Mouse (Mus musculus) limb, embryonic 11.5 days (tissue): ENCODE results near the gene Draxin. TPM values are rescaled to one million over a fixed set of nuclear protein-coding genes. Genes with fewer than 3 reads are reported as not detected.
A peak's percentile ranks its signal among the peaks of the same experiment; 100 is the strongest.
"Not testable (repeated sequence)": the region's sequence is repeated elsewhere in the genome, so short reads cannot be mapped to it uniquely, and the experiment has no call there.

Source experiments
- ATAC-seq: fragments of 200-750 bp; cut with Nextera tagmentation; 2 replicates; pipeline ENCODE4 v1.8.0; 2017; ENCODE audit warnings: low read depth; ENCODE audit not compliant: insufficient number of reproducible peaks, low FRiP score, low TSS enrichment
- DNase-seq: peaks from one replicate; pipeline ENCODE4 v3.0.0-alpha.2; 2015; ENCODE audit warnings: low spot score
- H3K27ac ChIP-seq: fragments of 300-500 bp; sonication (generic); replicated peaks from 2 replicates; pipeline ENCODE4 v1.5.1; 2014; ENCODE audit warnings: low read depth, mild to moderate bottlenecking, low read length
- H3K27me3 ChIP-seq: fragments of 300-500 bp; sonication (generic); 2 replicates; pipeline ENCODE4 v1.6.1; 2014; ENCODE audit warnings: mild to moderate bottlenecking, low read length, mixed read lengths; ENCODE audit not compliant: control insufficient read depth, insufficient read depth
- H3K36me3 ChIP-seq: fragments of 300-500 bp; sonication (generic); 2 replicates; pipeline ENCODE4 v1.6.1; 2014; ENCODE audit warnings: mild to moderate bottlenecking, low read length, moderate library complexity, mixed read lengths; ENCODE audit not compliant: control insufficient read depth, insufficient read depth
- H3K4me1 ChIP-seq: fragments of 300-500 bp; sonication (generic); 2 replicates; pipeline ENCODE4 v1.6.1; 2014; ENCODE audit warnings: low read length, mixed read lengths; ENCODE audit not compliant: control insufficient read depth, insufficient read depth
- H3K4me2 ChIP-seq: fragments of 300-500 bp; sonication (generic); 2 replicates; pipeline ENCODE4 v1.6.1; 2014; ENCODE audit warnings: low read depth, mild to moderate bottlenecking, moderate library complexity; ENCODE audit not compliant: severe bottlenecking
- H3K4me3 ChIP-seq: fragments of 300-500 bp; sonication (generic); 2 replicates; pipeline ENCODE4 v1.5.1; 2014; ENCODE audit warnings: low read depth, low read length
- H3K9ac ChIP-seq: fragments of 300-500 bp; sonication (generic); 2 replicates; pipeline ENCODE4 v1.6.1; 2014; ENCODE audit warnings: mild to moderate bottlenecking, low read length
- H3K9me3 ChIP-seq: fragments of 300-500 bp; sonication (generic); 2 replicates; pipeline ENCODE4 v1.6.1; 2016; ENCODE audit warnings: low read length; ENCODE audit not compliant: control insufficient read depth
- WGBS: fragments of 180-500 bp; shearing (Covaris S2); extraction: QIAGEN DNeasy Blood & Tissue Kit; methylation state at CpG from one replicate; pipeline ENCODE4 v1.1.7; 2014; 5-methylcytosine and 5-hydroxymethylcytosine counted together
- polyA plus RNA-seq: library from polyadenylated mRNA; unstranded; fragments of >200 nt; fragmentation: Nextera tagmentation; extraction: Ambion mirVana; gene quantifications from 2 replicates; pipeline ENCODE4 v1.2.1, GENCODE M21; 2014

The Draxin gene
- polyA plus RNA-seq = 2.0 and 2.5 TPM in 2 replicates

DNA sequence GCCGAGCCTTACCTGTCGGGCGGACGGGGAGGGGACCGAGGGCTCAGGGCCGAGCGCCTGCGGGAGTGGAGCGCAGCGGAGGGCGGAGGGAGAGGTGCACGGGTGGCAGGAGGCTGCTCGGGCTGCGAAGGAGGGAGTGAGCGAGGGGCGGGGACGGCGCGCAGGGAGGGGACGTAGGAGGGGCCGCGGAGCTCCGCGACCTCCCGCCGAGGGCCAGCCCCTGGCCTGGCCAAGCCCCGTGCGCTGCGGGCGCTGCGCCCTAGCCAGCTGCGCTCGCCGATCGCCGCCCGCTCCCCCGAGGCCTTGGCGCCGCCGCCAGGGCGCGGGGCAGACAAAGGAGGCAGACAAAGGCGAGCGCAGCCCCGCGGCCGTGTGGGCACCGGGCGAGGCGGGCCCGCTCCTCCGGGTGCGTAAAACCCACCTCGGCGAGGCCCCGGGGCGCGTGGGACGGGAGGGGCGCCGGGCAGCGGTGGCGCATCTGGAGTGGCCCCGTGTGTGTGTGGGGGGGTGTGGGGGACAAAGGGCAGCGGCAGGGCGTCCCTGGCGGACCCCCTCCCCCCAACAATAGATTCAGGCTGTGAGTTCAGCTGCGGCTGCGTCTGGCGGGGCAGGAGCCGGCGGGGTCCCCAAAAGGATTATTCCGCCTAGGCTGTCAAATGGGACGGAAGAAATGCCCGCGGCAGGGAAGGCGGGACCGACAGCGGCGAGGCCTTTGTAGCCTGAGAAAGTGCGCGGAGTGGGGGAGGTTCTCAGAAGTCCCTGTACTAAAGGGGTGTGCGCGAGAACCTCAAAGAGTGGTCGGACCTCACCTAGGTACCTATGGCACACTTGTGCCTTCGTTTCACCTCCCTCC lies at the start of gene Draxin:
TSS of gene Draxin (minus strand) at position 138 of the 853 bp plus-strand sequence.
- peak within 1 kb of the TSS; percentile 96 for H3K9ac ChIP-seq
- under 1% methylated on average over 85 of the region's 87 CpGs for WGBS
- no peaks in the 10 kb centered on the region for H3K36me3 ChIP-seq
- DNase-seq (peak; percentile 84), ATAC-seq (peak; percentile 88)
- peak within 1 kb of the TSS; percentile 84 for H3K27ac ChIP-seq
- H3K4me3 ChIP-seq = peak within 1 kb of the TSS; percentile 75
- peaks cover 5% of the 10 kb centered on the region for H3K4me1 ChIP-seq
- H3K9me3 ChIP-seq = no peaks in the 10 kb centered on the region; the same call in 1 of the 2 replicates
- H3K27me3 ChIP-seq = peaks cover 8% of the 10 kb centered on the region; the same call in 1 of the 2 replicates
- H3K4me2 ChIP-seq = peak within 1 kb of the TSS; percentile 84

DNA sequence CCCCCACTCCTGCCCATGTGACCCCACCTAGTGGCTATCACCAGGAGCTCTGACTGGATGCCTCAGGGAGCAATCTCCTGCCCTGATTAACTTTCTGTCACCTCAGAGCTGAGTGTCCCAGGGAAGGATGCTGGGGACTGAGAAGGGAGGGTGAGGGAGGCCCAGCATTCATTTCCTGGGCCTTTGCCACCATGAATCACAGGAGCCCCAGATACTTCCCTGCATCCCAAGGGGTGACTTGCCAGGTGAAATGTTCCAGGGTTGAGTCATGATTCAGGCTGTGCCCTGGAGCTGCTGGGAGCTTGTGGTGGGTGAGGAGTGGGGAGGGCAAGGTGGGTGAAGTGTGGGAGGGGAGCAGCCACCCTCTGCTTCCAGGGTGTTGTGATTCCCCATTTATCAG lies 47.2 kb upstream of the Draxin start:
- no peaks in the 10 kb centered on the region for H3K36me3 ChIP-seq
- ATAC-seq = no peak
- peaks cover 33% of the 10 kb centered on the region for H3K27me3 ChIP-seq
- H3K9me3 ChIP-seq = no peaks in the 10 kb centered on the region
- no peak overlapping the region for H3K4me3 ChIP-seq
- no peak overlapping the region for H3K4me2 ChIP-seq
- no peak overlapping the region for H3K27ac ChIP-seq
- no peaks in the 10 kb centered on the region for H3K4me1 ChIP-seq
- H3K9ac ChIP-seq = no peak overlapping the region
- DNase-seq = no peak

DNA sequence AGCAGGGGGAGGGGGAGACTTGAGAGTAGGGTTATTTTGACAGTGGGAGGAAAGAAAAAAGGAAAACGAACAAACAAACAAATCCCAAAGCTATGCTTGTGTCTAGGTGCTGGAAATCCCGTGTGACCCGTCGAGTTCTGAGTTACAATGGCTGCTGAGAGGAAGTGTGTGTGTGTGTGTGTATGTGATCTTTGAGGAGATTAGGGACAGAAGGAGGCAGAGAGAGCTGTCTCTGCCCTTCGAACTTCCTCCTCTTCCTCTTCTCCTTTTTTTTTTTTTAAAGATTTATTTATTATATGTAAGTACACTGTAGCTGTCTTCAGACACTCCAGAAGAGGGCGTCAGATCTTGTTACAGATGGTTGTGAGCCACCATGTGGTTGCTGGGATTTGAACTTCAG lies 46.1 kb upstream of the Draxin start:
- not testable (repeated sequence) for DNase-seq, H3K4me1 ChIP-seq, H3K36me3 ChIP-seq, H3K9ac ChIP-seq, H3K4me3 ChIP-seq, H3K4me2 ChIP-seq, H3K9me3 ChIP-seq, ATAC-seq, H3K27ac ChIP-seq
- WGBS = 80% methylated on average over 5 of the region's 6 CpGs
- H3K27me3 ChIP-seq = peaks cover 41% of the 10 kb centered on the region

DNA sequence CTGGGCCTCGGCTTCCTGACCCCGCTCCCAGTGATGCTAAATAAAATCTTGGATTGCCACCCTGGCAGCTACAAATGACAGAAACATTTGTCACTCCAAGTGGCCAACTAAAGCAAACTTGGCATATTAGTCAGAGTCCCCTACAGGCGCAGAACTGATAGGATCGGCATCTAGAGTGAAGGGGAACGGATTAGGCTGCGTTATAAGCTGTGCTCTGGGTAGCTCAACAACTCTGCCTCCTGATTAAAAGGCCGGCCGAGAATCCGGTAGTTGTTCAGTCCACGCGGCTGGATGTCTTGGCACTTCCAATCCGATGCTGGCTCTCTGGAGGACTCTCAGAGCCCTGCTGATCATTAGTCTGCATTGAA lies 44.0 kb upstream of the Draxin start:
- H3K4me1 ChIP-seq = no peaks in the 10 kb centered on the region
- ATAC-seq (no peak), DNase-seq (no peak)
- no peaks in the 10 kb centered on the region for H3K9me3 ChIP-seq
- no peak overlapping the region for H3K4me2 ChIP-seq
- H3K36me3 ChIP-seq = no peaks in the 10 kb centered on the region
- H3K27me3 ChIP-seq = peaks cover 51% of the 10 kb centered on the region
- no peak overlapping the region for H3K27ac ChIP-seq
- WGBS = 17% methylated on average over 12 of the region's 12 CpGs
- no peak overlapping the region for H3K4me3 ChIP-seq
- no peak overlapping the region for H3K9ac ChIP-seq

DNA sequence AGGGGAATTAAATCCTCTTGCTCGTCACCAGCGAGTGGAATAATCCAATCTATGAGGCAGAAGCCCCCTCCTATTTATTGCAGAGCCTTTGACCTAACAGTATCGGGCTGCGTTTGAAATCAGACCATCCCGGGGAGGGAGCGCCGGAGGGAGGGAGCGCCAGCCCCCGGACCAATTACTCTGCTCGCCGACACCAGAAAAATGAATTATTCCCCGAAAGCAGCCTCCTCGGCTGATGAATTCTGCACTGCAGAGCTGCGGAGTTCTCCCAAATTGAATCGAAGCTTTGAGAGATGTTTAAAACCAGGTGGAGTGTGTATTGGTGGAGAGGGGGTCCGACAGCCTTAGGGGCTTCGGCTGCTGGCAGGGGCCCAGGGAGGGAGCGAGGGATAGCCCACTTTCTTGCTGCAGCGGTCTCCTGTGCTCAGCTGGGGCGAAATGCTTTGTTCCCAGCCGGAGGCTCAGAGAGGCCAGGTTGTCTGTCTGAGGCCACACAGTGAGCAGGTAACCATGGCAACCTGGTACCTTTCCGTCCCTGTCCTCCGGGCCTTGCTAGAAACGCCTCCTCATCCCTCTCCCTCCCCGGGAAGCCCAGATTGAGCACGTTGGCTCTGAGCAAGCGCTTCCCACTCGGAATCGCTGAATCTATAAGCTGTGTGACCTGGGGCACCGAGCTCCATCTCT lies 43.5 kb upstream of the Draxin start:
- H3K27me3 ChIP-seq = peaks cover 53% of the 10 kb centered on the region
- H3K36me3 ChIP-seq = no peaks in the 10 kb centered on the region
- no peak for DNase-seq
- no peak overlapping the region for H3K27ac ChIP-seq
- WGBS = under 1% methylated on average over 30 of the region's 30 CpGs
- H3K4me1 ChIP-seq = no peaks in the 10 kb centered on the region
- H3K9ac ChIP-seq = no peak overlapping the region
- peak overlapping the region; percentile 16; the same call in 1 of the 2 replicates for H3K4me2 ChIP-seq
- no peaks in the 10 kb centered on the region for H3K9me3 ChIP-seq
- no peak overlapping the region; the same call in 1 of the 2 replicates for H3K4me3 ChIP-seq
- no peak for ATAC-seq

DNA sequence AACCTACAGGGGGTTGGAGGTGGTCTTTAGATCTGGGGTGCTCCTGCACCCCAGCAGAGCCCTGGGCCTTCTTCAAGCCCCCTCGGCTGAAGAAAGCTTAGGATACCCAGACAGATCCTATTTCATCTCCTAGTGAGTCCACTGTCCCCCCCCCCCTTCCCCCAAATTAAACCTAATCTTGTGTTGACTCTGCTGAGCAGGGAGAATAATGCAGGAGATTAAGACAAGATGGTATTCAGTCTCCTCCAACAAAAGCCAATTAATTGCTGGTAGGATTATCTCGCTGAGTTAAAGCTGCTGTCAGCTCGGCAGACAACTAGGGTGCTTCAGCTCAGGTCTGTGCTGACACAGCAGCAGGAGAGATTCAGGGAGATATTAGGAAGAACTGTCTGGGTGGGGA lies 40.8 kb upstream of the Draxin start:
- no peak overlapping the region for H3K4me3 ChIP-seq
- H3K4me1 ChIP-seq = no peaks in the 10 kb centered on the region
- H3K9me3 ChIP-seq = no peaks in the 10 kb centered on the region
- no peaks in the 10 kb centered on the region for H3K36me3 ChIP-seq
- 59% methylated on average over 3 of the region's 3 CpGs for WGBS
- ATAC-seq (no peak), DNase-seq (no peak)
- H3K27me3 ChIP-seq = peaks cover 60% of the 10 kb centered on the region
- no peak overlapping the region for H3K4me2 ChIP-seq
- no peak overlapping the region for H3K9ac ChIP-seq
- H3K27ac ChIP-seq = no peak overlapping the region

DNA sequence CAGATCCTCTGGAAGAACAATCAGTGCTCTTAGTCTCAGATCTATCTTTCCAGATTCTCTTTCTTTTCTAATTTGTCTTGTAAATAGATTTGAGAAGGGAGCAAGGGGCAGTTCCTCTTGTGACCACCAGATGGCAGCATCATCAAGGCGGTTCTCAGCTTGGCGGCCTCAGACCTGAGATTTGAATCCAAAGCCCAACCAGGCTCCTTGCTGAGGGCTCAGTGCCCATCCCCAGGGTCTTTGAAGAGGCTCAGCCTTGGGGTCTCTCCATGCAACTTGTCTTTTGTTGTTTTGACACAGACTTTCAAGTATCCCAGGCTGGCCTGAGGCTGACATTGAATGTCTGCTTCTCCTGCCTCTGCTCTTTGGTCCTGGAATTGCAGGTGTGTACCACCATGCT lies 40.3 kb upstream of the Draxin start:
- Histone ChIP-seq H3K27me3 (peaks cover 64% of the 10 kb centered on the region), H3K9ac (no peak overlapping the region), H3K36me3 (no peaks in the 10 kb centered on the region), H3K4me2 (no peak overlapping the region), H3K4me1 (no peaks in the 10 kb centered on the region), H3K4me3 (no peak overlapping the region), H3K27ac (no peak overlapping the region), H3K9me3 (no peaks in the 10 kb centered on the region)
- 0% methylated on average over 2 of the region's 2 CpGs for WGBS
- ATAC-seq = no peak
- DNase-seq = peak; percentile 73

DNA sequence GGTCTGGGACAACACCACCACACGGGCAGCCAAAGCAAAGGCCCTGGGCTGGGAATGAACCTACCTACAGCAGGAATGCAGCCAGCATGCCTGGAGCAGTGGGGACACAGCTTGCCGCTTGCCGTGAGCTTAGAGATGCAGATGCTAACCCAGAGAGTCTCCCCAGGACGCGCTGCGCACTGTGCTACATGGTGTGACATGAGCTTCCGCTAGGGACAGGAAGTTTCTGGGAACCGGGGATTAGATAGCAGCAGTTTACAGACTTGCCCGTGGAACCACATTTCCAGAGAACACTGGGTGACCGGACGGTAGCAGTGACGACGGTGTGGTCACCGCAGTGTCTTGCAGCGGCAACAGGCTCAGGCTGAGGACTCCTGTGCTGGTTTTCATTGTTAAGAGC lies 39.1 kb upstream of the Draxin start:
- Histone ChIP-seq H3K9ac (no peak overlapping the region), H3K9me3 (no peaks in the 10 kb centered on the region), H3K27me3 (peaks cover 64% of the 10 kb centered on the region), H3K27ac (no peak overlapping the region), H3K4me2 (no peak overlapping the region), H3K36me3 (no peaks in the 10 kb centered on the region), H3K4me3 (no peak overlapping the region), H3K4me1 (no peaks in the 10 kb centered on the region; the same call in 1 of the 2 replicates)
- ATAC-seq (no peak), DNase-seq (no peak)
- 25% methylated on average over 15 of the region's 15 CpGs for WGBS
